Mouse (Mus musculus) C2C12 (cell line): ENCODE data around the gene A530016L24Rik.

Experiments used
- CEBPB ChIP-seq: IDR thresholded peaks from one replicate; pipeline ENCODE4 v1.6.1; 2011; ENCODE audit warnings: low read depth, mild to moderate bottlenecking, control low read depth, moderate library complexity
- CTCF ChIP-seq: IDR thresholded peaks from one replicate; pipeline ENCODE4 v1.5.1; 2011; ENCODE audit not compliant: control insufficient read depth, insufficient read depth, insufficient read length
- MAX ChIP-seq: IDR thresholded peaks from one replicate; pipeline ENCODE4 v1.6.1; 2011; ENCODE audit warnings: mild to moderate bottlenecking, control low read depth
- USF1 ChIP-seq: IDR thresholded peaks from one replicate; pipeline ENCODE4 v1.6.1; 2011; ENCODE audit warnings: low read depth, mild to moderate bottlenecking, control low read depth, moderate library complexity

DNA sequence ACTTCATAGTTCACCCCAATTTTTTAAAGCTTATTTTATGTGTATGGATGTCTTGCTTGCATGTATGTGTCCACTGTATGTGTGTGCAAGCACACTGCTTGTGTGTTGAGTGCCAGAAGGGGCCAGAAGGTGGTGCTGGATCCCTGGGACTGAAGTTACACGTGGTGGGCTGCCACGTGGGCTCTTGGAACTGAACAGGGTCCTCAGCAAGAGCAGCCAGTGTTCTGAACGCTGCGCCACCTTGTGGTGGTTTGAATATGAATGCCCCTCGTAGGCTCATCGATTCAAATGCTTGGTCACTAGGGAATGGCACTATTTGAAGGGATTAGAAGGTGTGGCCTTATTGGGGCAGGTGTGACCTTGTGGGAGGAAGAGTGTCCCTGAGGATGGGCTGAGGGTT lies 38.4 kb upstream of the A530016L24Rik start:
- TF ChIP-seq CTCF (no peak), USF1 (no peak), CEBPB (no peak), MAX (no peak)
